Mouse (Mus musculus) embryonic facial prominence, embryonic 11.5 days (tissue): ENCODE measurements around the gene Trpt1. TPM values are rescaled to one million over a fixed set of nuclear protein-coding genes. Genes with fewer than 3 reads are reported as not detected.
A peak's percentile ranks its signal among the peaks of the same experiment; 100 is the strongest.

Source experiments
- ATAC-seq: fragments of 200-750 bp; cut with Nextera tagmentation; replicated peaks from 2 replicates; pipeline ENCODE4 v1.8.0; 2017; ENCODE audit warnings: low read depth; ENCODE audit not compliant: insufficient number of reproducible peaks, low FRiP score, low TSS enrichment
- DNase-seq: peaks from one replicate; pipeline ENCODE4 v3.0.0-alpha.2; 2015; ENCODE audit warnings: low spot score
- H3K27ac ChIP-seq: fragments of 300-500 bp; sonication (generic); replicated peaks from 2 replicates; pipeline ENCODE4 v1.5.1; 2014; ENCODE audit warnings: mild to moderate bottlenecking, low read depth, low read length, control low read depth
- H3K27me3 ChIP-seq: fragments of 300-500 bp; sonication (generic); 2 replicates; pipeline ENCODE4 v1.6.1; 2014; ENCODE audit warnings: mild to moderate bottlenecking, low read length, moderate library complexity, mixed read lengths; ENCODE audit not compliant: control insufficient read depth, insufficient read depth
- H3K36me3 ChIP-seq: fragments of 300-500 bp; sonication (generic); replicated peaks from 2 replicates; pipeline ENCODE4 v1.6.1; 2014; ENCODE audit warnings: low read depth, mild to moderate bottlenecking, low read length, moderate library complexity, mixed read lengths; ENCODE audit not compliant: control insufficient read depth, insufficient read depth
- H3K4me1 ChIP-seq: fragments of 300-500 bp; sonication (generic); 2 replicates; pipeline ENCODE4 v1.6.1; 2014; ENCODE audit warnings: low read length, mixed read lengths; ENCODE audit not compliant: control insufficient read depth, insufficient read depth
- H3K4me2 ChIP-seq: fragments of 300-500 bp; sonication (generic); 2 replicates; pipeline ENCODE4 v1.6.1; 2014; ENCODE audit warnings: low read depth, mild to moderate bottlenecking, control low read depth, low read length, moderate library complexity
- H3K4me3 ChIP-seq: fragments of 300-500 bp; sonication (generic); 2 replicates; pipeline ENCODE4 v1.5.1; 2014; ENCODE audit warnings: low read depth, low read length, control low read depth
- H3K9ac ChIP-seq: fragments of 300-500 bp; sonication (generic); replicated peaks from 2 replicates; pipeline ENCODE4 v1.6.1; 2014; ENCODE audit warnings: mild to moderate bottlenecking, control low read depth, low read length
- H3K9me3 ChIP-seq: fragments of 300-500 bp; sonication (generic); replicated peaks from 2 replicates; pipeline ENCODE4 v1.6.1; 2016; ENCODE audit warnings: mild to moderate bottlenecking, low read length, inconsistent platforms, mixed read lengths; ENCODE audit not compliant: control insufficient read depth
- WGBS: fragments of 180-500 bp; shearing (Covaris S2); extraction: QIAGEN DNeasy Blood & Tissue Kit; methylation state at CpG from one replicate; pipeline ENCODE4 v1.1.7; 2014; 5-methylcytosine and 5-hydroxymethylcytosine counted together
- polyA plus RNA-seq: library from polyadenylated mRNA; unstranded; fragments of >200 nt; fragmentation: Nextera tagmentation; extraction: Ambion mirVana; gene quantifications from 2 replicates; pipeline ENCODE4 v1.2.1, GENCODE M21; 2014

Trpt1 gene
- polyA plus RNA-seq, 1 experiment from 2014 or later: 8.0 TPM

- Histone ChIP-seq H3K4me1 (no peaks in the 10 kb centered on the region), H3K4me2 (no peak overlapping the region), H3K4me3 (no peak overlapping the region), H3K27me3 (no peaks in the 10 kb centered on the region), H3K9me3 (no peaks in the 10 kb centered on the region), H3K27ac (no peak overlapping the region), H3K9ac (no peak overlapping the region), H3K36me3 (no peaks in the 10 kb centered on the region)
- DNase-seq: no peak
- ATAC-seq: no peak
- 83% methylated on average over 9 of the region's 9 CpGs for WGBS
Observed at GRCm38 (mm10) chr19:7006892-7007593, 11.1 kb downstream of the Trpt1 start.

DNA sequence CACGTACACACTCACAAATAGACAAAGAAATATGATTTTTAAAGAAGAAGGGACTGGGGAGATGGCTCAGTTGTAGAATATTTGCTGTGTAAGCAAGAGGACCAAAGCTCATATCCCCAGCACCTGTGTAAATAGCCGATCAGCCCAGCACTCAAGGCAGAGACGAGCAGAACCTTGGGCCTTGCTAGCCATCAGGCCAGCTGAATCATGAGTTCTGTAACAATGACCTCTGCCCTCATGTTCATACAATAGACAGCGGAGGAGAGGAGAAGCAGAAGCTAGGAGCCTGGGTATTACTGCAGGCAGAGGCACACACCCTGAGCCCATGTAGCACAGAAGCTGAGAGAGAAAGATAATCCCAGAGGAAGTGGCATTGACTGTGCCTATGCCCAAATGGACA, 16.5 kb downstream of the Trpt1 start:
- Histone ChIP-seq H3K27ac (no peak overlapping the region), H3K36me3 (no peaks in the 10 kb centered on the region), H3K27me3 (no peaks in the 10 kb centered on the region), H3K4me3 (no peak overlapping the region), H3K4me2 (no peak overlapping the region), H3K9me3 (no peaks in the 10 kb centered on the region), H3K9ac (no peak overlapping the region), H3K4me1 (no peaks in the 10 kb centered on the region)
- DNase-seq: no peak
- ATAC-seq: no peak
- WGBS: 83% methylated on average over 4 of the region's 4 CpGs

GRCm38 (mm10) chr19:7013984-7014383, 18.1 kb downstream of the Trpt1 start:
- 90% methylated on average over 9 of the region's 9 CpGs for WGBS
- no peak for ATAC-seq
- no peak for DNase-seq
- H3K27ac ChIP-seq: no peak overlapping the region
- no peak overlapping the region for H3K4me3 ChIP-seq
- no peaks in the 10 kb centered on the region for H3K9me3 ChIP-seq
- H3K27me3 ChIP-seq: no peaks in the 10 kb centered on the region
- H3K4me2 ChIP-seq: no peak overlapping the region
- H3K9ac ChIP-seq: no peak overlapping the region
- H3K4me1 ChIP-seq: no peaks in the 10 kb centered on the region
- H3K36me3 ChIP-seq: peaks cover 3% of the 10 kb centered on the region

- H3K27ac ChIP-seq: no peak overlapping the region
- H3K36me3 ChIP-seq: peaks cover 5% of the 10 kb centered on the region
- no peaks in the 10 kb centered on the region for H3K4me1 ChIP-seq
- no peak overlapping the region for H3K4me2 ChIP-seq
- H3K9ac ChIP-seq: no peak overlapping the region
- no peak overlapping the region for H3K4me3 ChIP-seq
- DNase-seq (no peak), ATAC-seq (no peak)
- H3K27me3 ChIP-seq: no peaks in the 10 kb centered on the region
- H3K9me3 ChIP-seq: no peaks in the 10 kb centered on the region
- 88% methylated on average over 20 of the region's 20 CpGs for WGBS
Observed at GRCm38 (mm10) chr19:7014481-7015135, 18.7 kb downstream of the Trpt1 start.

GRCm38 (mm10) chr19:7017541-7018457, 21.9 kb downstream of the Trpt1 start:
- H3K9ac ChIP-seq: no peak overlapping the region
- no peaks in the 10 kb centered on the region for H3K9me3 ChIP-seq
- WGBS: 81% methylated on average over 12 of the region's 12 CpGs
- no peak overlapping the region for H3K4me2 ChIP-seq
- no peak overlapping the region for H3K4me3 ChIP-seq
- peaks cover 25% of the 10 kb centered on the region for H3K36me3 ChIP-seq
- DNase-seq: no peak
- ATAC-seq: no peak
- no peak overlapping the region for H3K27ac ChIP-seq
- no peaks in the 10 kb centered on the region for H3K27me3 ChIP-seq
- H3K4me1 ChIP-seq: no peaks in the 10 kb centered on the region

DNA sequence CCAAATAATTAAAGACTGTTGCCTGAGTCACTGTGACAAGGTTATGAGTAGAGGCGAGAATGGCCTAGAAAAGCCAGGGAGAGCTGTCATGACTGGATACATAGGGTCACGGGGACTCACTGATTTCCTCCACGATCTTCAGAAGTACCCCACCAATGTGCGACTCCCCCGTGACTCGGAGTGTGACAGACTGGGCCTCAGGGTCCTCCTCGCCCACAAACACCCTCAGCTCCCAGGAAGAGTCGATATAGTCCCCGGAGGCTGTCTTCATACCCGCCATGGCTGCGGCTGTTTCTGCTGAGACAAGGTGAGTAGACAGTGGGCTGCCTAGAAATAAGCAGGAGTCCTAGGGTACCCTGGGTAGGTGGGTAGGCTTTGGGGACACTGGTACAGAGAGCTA, 22.6 kb downstream of the Trpt1 start:
- 91% methylated on average over 11 of the region's 11 CpGs for WGBS
- ATAC-seq (no peak), DNase-seq (no peak)
- no peak overlapping the region for H3K4me2 ChIP-seq
- H3K27me3 ChIP-seq: no peaks in the 10 kb centered on the region
- peaks cover 25% of the 10 kb centered on the region for H3K36me3 ChIP-seq
- H3K27ac ChIP-seq: no peak overlapping the region
- no peak overlapping the region for H3K4me3 ChIP-seq
- no peak overlapping the region for H3K9ac ChIP-seq
- no peaks in the 10 kb centered on the region for H3K9me3 ChIP-seq
- H3K4me1 ChIP-seq: no peaks in the 10 kb centered on the region

GRCm38 (mm10) chr19:7019191-7019590, 23.3 kb downstream of the Trpt1 start, which contains the start of gene Fermt3:
Fermt3 (minus strand) TSS chr19:7019469.
- Histone ChIP-seq H3K9me3 (no peaks in the 10 kb centered on the region), H3K36me3 (peaks cover 25% of the 10 kb centered on the region), H3K4me1 (no peaks in the 10 kb centered on the region), H3K4me2 (no peak within 1 kb of the TSS), H3K9ac (no peak within 1 kb of the TSS), H3K4me3 (no peak within 1 kb of the TSS), H3K27me3 (no peaks in the 10 kb centered on the region), H3K27ac (no peak within 1 kb of the TSS)
- 83% methylated on average over 5 of the region's 5 CpGs for WGBS
- ATAC-seq: peak; percentile 60; the same call in 1 of the 2 replicates
- DNase-seq: no peak
